Mouse (Mus musculus) layer of hippocampus, adult 9-10 months (tissue): Measurements from ENCODE around the gene Cass4.

Experiments
- DNase-seq: peaks from one replicate; pipeline ENCODE4 v3.0.0; 2022; ENCODE audit warnings: low spot score

Gene Cass4

GRCm38 (mm10) chr2:172440640-172441005 lies 47.0 kb downstream of the Cass4 start:
- no peak for DNase-seq

- no peak for DNase-seq
These were observed 47.6 kb downstream of the Cass4 start for GRCm38 (mm10) chr2:172441176-172441575.

GRCm38 (mm10) chr2:172445617-172446016 lies 52.0 kb downstream of the Cass4 start:
- DNase-seq: no peak

GRCm38 (mm10) chr2:172447317-172447716 lies 53.7 kb downstream of the Cass4 start:
- no peak for DNase-seq

- DNase-seq: no peak
These were observed 54.7 kb downstream of the Cass4 start for GRCm38 (mm10) chr2:172448329-172448728.

GRCm38 (mm10) chr2:172450640-172451039 lies 57.0 kb downstream of the Cass4 start:
- DNase-seq: no peak

GRCm38 (mm10) chr2:172452031-172452430 lies 58.4 kb downstream of the Cass4 start:
- DNase-seq: no peak

GRCm38 (mm10) chr2:172452458-172452857 lies 58.9 kb downstream of the Cass4 start:
- no peak for DNase-seq

- DNase-seq: no peak
These were observed 64.9 kb downstream of the Cass4 start, which contains the start of gene Gcnt7 for GRCm38 (mm10) chr2:172458496-172458895. Gcnt7 (minus strand) TSS chr2:172458596.

- no peak for DNase-seq
These were observed 67.1 kb downstream of the Cass4 start for GRCm38 (mm10) chr2:172460647-172461046.

- DNase-seq: no peak
These were observed 69.2 kb downstream of the Cass4 start for GRCm38 (mm10) chr2:172462813-172463212.

GRCm38 (mm10) chr2:172466427-172467132 lies 73.0 kb downstream of the Cass4 start:
- no peak for DNase-seq

- no peak for DNase-seq
These were observed 73.6 kb downstream of the Cass4 start for GRCm38 (mm10) chr2:172467206-172467605.

- DNase-seq: no peak
These were observed 74.8 kb downstream of the Cass4 start for GRCm38 (mm10) chr2:172468346-172468819.

- no peak for DNase-seq
These were observed 78.7 kb downstream of the Cass4 start, which contains the start of gene Fam209 for GRCm38 (mm10) chr2:172472318-172472717. Fam209 (plus strand) TSS chr2:172472520.

GRCm38 (mm10) chr2:172473591-172473990 lies 80.0 kb downstream of the Cass4 start:
- no peak for DNase-seq

- DNase-seq: no peak
These were observed 81.4 kb downstream of the Cass4 start for GRCm38 (mm10) chr2:172474970-172475369.

- DNase-seq: no peak
These were observed 83.2 kb downstream of the Cass4 start for GRCm38 (mm10) chr2:172476707-172477260.

GRCm38 (mm10) chr2:172477350-172477749 lies 83.8 kb downstream of the Cass4 start:
- no peak for DNase-seq

- peak; percentile 38 for DNase-seq
These were observed 84.3 kb downstream of the Cass4 start for GRCm38 (mm10) chr2:172477860-172478259.

GRCm38 (mm10) chr2:172480296-172480695 lies 86.7 kb downstream of the Cass4 start:
- no peak for DNase-seq

- no peak for DNase-seq
These were observed 88.2 kb downstream of the Cass4 start for GRCm38 (mm10) chr2:172481654-172482385.
